Mouse (Mus musculus): ENCODE measurements around the gene Btnl10.

Btnl10 gene

DNA sequence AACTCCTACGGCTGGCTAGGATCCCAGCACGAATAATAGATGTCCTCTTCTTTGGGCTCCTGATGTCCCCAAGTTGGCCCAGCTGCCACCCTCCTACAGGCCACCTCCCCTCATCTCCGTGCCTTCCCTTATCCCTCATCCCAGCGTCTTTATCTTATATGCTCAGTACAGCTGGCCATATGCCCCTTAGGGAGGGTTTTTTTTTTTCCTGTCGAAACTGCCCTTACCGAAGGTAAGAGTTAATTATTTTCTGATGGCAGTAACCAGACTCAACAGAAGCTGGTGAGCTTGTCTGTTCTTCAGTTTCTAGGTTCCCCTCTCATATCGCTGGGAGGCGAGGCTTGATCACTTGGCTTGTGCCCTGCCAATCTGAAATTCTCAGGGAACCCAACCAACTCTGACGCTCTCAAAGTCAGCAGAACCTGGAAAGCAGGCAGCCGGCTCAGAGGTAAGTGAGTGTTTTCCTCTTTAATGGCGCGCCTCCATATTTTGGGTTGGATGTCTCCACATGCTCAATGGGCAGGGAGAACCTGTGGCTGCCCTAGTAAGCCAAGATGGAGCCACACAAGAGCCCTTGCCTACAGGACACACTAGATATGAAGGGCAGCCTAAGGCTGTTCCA lies at the start of gene Btnl10:
Gene Btnl10, plus strand, starts transcription at position 164 of the 622 bp plus-strand sequence.
- DNase-seq (ENCODE audit: low spot score in 2 of 2), result no peak

DNA sequence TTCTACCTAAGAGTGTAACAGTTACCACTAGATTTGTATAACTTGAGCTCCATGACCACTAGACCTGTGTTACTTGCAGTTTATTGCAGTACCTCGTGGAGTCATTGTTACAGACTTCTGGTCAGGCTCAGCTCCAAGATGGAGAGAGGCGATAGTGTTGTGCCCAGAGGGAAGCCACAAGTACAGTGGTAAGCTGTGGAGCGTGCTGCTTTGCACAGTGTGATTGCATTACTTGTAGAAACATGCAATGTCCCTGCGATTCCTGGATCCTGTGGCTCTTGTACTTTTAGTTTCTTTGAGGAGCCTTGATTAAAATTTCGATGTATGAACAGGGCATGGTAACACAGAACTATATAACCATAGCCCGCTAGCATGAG lies 49.8 kb upstream of the Btnl10 start:
- no peak for DNase-seq (ENCODE audit: low spot score in 2 of 2)

DNA sequence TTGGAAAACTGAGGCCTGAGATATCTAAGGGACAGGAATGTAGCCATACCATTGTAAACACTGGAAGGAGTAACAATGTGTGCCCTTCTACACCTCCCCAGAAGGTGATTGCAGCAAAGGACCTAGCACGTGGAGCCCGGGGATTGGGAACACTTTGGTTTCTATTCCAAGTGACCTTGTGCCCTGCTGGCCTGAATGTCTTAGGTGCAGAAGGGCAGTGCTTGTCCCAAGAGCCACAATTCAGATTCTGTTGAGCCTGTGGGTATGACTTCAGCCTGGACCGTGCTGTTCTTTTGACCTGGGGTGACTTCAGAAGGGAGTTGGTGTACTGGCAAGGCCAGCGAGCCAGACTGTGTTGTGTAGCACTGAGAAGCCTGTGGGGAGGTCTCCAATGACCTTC lies 46.7 kb upstream of the Btnl10 start:
- DNase-seq (ENCODE audit: low spot score in 2 of 2), result no peak

DNA sequence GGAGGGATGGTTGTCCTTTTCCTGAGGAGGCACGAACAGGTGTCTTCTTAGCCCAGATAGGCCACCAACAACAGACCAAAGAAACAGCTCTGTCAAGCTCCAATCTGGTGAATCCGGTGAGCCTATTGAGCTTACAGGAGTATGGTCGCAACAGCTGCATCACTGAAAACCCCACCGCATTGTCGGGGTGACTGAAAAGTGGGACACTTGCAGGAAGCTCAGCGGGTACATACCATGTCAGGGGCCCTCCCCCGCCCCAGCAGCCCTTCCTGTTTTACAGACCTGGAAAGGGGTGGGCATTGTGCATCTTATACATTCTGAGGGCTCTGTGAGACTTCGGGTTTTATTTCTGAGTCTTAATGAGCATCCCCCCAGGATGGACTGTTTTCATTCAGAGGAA lies 34.0 kb upstream of the Btnl10 start:
- no peak for DNase-seq (ENCODE audit: low spot score in 2 of 2)

DNA sequence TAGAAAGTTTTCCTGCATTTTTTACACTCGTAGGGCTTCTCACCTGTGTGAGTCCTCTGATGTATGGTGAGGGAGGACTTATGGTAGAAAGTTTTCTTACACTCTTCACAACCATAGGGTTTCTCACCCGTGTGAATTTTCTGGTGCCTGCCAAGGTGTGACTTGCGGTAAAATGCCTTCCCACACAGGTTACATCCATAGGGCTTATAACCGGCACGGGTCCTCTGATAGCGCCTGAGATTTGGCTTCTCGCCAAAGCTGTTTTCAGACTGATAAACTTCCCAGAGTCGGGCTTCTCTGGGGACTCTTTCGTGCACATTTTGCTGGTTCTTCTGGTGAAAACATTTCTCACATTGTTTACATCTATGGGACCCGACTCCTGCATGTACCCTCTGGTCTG lies 27.2 kb upstream of the Btnl10 start:
- DNase-seq (ENCODE audit: low spot score in 2 of 2), result no peak

DNA sequence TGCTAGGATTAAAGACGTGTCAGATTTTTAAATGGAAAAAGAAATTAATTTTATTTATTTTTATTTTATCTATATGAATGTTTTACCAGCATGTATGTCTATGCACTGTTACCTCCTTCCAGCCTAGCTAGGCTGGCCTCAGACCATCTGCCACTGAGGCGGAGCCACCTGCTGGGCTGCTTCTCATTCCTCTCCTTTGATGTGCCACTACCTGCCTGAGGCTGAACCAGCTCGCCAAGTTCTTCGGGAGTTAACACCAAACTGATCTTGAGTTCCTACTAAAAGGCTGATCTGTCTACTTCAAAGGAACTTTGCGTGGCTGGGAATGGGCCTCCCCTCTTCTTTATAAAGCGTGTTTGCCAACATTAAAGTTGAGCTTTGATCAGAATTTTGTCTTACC lies 23.3 kb upstream of the Btnl10 start:
- no peak for DNase-seq (ENCODE audit: low spot score in 2 of 2)

DNA sequence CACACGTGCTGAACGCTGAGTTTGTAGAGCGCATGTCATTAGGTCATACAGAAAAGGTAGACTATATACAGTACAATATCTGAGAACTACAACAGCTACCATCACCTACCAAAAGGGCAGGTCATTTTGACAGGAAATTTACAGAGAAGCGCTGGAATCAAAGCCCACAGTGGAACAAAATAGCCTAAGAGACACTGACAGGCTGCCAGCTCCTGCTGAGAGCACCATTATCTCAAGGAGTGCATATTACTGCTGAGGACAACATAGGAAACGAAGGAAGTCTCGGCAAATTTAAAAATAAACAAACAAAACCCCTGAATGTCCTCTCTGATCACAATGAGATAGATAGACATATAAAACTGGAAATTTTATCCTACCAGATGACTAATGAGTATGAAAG lies 20.2 kb upstream of the Btnl10 start:
- DNase-seq (ENCODE audit: low spot score in 2 of 2), result no peak

DNA sequence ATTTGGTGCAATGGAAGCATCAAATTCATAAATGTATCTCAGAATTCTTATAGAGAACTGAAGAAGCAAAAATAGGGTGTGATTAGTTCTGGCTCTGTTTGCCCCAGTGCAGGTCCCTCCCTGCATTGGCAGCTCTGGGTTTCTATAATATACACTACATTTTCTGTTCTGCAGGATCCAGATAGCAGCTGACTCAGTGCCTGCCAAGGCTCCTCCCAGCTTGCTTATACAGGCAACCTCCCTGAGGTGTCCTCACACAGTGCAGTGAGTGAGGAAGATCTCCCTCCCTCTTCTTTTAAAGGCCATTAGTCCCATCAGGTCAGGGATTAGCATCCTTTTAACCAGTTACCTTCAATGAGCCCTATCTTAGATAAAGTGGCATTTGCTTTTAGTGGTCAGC lies 16.6 kb upstream of the Btnl10 start:
- no peak for DNase-seq (ENCODE audit: low spot score in 2 of 2)

DNA sequence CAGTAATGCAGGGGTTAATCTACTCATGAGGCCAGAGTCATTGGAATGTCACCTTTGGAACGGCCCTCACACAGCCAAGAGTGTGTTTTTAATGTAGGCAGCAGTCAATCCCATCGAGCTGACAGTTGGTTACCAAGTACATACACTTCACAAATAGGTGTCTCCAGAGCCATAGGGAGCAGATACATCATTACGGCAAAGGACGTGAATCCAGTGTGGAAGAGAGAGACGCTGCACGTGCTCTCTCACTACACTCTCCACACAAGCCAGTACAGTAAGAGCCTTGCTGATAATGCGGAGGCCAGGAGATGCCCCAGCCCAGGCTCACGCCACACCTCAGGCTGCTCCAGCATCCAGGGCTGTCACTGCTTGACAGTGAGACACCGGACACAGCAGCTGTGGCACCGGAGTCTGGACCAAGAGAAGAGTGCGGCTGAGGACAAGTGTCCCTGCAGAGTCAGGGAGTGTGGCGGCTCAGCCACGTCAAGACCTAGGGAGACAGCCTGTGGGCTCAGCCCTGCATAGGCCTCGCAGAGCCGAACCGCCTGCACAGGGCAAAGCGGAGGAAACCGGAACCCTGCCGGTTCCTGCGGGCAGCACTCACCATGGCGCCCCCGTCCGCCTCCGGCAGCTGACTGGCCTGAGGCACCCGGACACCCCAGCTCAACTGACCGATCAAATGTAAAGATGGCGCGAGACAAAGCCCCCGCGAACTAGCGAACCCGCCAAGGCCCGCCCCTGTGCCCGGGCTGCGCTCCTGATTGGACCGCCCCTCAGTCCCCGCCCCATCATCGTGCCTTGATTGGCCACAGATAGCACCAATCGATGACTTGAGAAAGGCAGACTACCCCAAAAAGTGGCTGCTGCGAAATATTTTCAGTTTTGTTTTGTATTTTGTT lies 13.9 kb upstream of the Btnl10 start, which contains the start of gene Zfp39:
Gene Zfp39, minus strand, starts transcription at position 715 of the 899 bp plus-strand sequence.
- DNase-seq (ENCODE audit: low spot score in 2 of 2), result peak; percentile 97 to 98

DNA sequence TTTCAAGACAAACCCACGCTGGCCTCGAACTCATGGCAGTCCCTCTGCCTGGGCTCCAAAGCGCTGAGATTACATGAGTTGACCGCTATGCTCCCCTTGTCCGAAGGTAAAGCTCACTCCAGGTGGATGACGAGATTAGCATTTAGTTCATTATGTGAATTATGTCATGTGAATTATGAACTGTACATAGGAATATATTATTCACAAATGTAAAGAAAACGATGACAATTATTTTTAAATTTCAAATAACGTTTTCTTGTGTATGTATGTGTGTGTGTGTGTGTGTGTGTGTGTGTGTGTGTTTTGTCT lies 13.3 kb upstream of the Btnl10 start:
- DNase-seq (ENCODE audit: low spot score in 2 of 2), result no peak

DNA sequence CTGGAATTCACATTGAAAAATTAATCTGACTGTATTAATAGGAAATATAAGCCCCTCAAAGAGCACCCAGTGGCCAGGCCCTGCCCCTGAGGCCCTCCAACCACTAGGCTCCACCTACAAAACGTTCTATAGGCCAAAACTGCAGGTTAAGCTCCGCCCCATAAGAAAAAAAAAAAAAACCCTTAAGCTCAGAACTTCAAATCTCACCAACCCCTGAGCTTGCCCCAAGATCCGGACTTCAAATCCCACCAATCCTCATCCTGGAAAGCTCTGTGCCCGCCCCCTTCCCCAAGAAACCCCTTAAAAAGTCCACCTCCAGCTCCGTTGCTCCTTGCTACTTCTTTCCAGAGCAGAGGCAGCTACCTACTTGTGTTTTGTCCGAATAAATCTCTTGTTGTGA lies 12.9 kb upstream of the Btnl10 start:
- DNase-seq (ENCODE audit: low spot score in 2 of 2), result peak in 1 of 2 experiments; percentile 30

DNA sequence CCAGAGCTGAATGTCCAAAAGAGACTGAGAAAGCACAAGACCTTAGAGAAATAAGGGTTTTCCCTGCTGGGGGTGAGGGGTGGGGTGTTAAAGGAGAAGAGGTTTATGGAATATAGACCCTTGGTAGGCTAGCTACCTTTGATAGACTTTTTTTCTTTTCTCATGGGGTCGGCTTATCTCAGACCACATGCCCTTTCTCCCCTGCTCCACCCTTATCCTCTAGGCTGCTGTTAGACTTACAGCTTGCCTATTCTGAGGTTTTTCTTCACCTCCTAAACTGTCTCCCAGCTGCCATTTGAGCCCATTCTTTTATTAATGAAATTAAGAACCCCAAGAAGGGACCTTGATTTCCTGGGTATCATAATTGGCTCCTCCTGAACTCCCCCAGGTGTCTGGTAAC lies 3.9 kb upstream of the Btnl10 start:
- DNase-seq (ENCODE audit: low spot score in 2 of 2), result no peak

DNA sequence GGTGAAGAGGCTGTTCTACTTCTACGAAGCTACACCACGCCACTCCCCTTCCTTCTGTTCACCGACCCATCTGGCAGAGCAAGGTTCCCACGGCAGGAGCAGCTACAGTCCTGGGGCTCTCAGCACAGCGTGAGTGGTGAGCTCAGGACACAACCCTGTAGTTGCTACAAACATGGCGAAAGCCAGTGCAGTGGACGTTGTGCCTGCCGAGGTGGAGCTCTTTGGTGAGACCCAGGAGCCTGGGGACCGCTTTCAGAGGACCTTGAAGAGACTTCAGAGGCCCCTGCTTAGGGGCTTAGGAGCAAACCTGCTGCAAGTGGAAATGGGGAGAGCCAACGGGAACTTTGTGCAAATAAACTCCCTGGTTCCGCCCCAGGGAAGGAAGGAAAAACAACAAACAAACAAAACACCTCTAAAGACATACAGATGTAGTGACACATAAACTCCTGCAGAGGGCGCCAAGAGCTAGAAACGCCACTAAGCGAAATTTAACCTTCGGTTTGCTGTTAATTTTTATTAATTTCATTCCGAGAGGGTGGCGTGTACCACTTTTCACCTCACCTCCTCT lies 3.2 kb upstream of the Btnl10 start:
- no peak for DNase-seq (ENCODE audit: low spot score in 2 of 2)

DNA sequence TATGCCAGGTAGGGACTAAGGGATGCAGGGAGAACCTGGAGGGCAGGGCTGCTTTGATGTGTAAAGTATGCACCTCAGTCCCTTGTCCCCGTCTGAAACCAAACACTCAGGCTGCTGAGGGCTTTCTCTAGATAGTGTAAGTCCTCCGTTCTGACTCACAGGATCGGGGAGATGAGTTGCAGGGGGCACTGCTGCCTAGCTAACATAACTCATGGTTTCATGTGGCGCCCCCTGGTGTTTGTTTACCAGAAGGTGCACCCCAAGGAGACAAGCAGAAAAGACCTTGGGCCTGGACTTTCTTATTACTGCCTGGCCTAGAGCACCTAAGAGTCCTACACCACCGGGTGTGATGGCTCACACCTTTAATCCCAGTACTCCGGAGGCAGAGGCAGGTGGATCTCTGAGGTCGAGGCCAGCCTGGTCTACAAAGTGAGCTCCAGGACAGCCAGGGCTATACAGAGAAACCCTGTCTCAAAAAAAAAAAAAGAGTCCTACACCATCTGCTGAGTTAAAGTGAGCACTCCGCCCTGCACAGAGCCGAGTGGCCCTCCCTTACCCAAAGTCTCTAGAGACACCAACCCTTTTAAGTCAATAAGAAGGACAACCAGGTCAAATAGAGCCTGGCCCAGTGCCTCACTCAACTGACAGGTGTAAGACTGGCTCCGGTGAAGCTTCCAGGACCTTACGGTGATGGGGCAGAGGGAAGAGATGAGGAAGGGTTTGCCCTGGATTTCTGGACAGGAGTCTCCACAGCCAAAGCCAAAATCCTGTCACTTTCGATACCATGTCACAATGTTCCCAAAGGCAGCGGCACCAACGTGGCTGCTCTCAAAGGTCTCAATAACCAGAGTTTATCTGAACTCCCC lies 596 bp upstream of the Btnl10 start:
- no peak for DNase-seq (ENCODE audit: low spot score in 2 of 2)

DNA sequence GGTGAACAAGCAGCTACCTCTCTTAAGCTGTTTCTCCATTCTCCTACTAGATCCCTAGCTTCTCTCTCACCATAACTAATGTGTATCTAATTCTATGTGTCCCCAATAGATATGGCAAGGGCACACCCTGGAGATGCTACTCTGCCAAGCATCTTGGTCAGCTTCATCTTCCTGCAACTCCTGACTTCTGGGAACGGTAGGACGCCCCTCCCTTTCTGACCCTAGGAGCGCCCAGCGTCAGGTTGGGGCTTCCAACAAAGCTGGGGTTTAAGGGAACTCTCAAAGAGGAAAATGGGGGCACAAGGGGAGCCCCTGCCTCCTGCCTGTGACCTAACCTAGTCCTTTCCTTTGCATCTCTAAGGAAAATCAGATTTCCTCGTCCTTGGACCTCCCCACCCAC lies 1.1 kb downstream of the Btnl10 start:
- no peak for DNase-seq (ENCODE audit: low spot score in 2 of 2)

DNA sequence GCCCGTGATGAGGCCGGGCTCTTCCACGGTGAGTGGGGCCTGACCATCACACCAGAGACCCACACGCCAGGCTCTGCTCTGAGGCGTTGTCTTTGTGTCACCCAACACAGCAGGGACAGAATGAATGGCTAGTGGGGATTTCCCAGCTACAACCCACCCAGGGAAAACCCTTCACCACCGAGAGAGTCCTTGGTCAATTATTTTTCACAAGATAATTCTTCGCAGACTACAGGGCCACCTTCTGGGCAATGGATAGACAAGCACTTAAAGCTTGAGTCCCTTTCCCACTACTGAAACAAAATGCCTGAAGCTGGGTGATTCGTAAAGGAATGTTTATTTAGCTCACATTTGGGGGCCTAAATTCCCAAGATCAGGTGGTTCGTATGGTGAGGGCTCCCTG lies 4.7 kb downstream of the Btnl10 start:
- no peak for DNase-seq (ENCODE audit: low spot score in 2 of 2)

DNA sequence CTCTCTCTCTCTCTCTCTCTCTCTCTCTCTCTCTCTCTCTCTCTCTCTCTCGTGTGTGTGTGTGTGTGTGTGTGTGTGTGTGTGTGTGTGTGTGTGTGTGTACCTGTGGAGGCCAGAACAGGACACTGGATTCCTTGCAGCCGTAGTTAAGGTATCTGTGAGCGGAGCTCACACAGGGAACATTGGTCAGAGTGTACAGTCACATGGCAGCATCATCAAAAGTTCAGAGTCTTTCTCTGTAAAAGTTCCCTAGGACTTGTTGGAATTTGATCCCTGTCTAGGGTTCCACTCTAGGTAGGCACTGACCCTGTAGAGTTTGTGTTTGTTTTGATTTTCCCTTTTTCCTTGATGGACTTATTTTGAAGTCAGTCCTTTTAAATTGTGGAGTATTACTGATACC lies 8.9 kb downstream of the Btnl10 start:
- no peak for DNase-seq (ENCODE audit: low spot score in 2 of 2)

DNA sequence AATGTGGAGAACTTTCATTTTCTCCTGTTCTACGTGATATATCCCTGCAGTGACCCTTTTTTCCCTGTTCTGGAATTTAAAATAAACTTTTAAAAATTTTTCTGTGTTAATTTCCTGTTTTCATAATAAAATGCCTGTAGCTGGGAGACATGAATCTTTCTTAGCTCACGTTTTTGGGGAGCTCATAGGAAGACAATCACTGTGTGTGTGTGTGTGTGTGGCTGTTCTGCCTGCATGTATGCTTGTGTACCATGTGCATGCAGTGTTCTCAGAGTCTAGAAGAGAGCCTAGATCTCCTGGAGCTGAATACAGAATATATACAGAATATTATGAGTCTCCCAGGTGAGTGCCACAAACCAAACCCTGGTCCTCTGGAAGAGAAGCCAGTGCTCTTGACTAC lies 9.3 kb downstream of the Btnl10 start:
- no peak for DNase-seq (ENCODE audit: low spot score in 2 of 2)

DNA sequence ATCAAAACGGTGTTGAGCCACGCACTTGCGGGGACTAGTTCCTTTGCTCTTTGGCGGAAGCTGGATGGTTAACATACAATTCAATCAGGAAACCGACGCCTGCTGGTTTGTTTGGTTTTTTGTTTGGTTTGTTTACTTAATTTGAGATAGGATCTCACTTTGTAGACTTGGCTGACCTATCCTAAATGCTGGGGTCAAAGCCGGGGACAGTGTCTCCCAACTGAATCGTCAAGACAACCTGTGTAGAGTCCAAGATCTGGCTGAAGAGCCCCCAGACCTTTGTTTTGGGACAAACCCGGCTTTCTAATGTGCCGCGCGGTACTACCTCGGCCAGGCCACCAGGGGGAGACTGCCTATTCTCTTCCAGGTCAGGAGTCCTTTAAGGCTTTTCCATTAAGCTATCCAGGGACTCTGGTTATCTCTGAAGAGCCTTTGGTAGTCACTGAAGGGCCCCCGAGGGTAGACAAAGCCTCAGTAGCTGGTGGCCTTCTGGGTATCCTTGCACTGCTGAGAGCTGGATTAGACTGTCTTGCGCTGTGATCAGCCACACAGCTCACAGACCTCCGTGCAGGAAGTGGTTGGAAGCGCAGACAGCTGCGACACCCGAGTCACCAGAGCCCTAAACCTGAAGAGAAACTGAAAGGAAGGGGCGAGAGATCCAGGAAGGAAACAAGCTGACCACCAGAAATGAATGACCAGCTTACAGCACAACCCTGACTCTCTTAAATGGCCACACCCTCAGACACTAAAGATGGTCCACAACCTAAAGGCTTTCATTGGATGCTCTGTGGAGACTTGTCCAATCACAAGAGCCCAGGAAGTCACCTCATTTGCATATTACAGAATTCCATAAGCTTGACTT lies 10.3 kb downstream of the Btnl10 start:
- peak; percentile 59 to 79 for DNase-seq (ENCODE audit: low spot score in 2 of 2)

DNA sequence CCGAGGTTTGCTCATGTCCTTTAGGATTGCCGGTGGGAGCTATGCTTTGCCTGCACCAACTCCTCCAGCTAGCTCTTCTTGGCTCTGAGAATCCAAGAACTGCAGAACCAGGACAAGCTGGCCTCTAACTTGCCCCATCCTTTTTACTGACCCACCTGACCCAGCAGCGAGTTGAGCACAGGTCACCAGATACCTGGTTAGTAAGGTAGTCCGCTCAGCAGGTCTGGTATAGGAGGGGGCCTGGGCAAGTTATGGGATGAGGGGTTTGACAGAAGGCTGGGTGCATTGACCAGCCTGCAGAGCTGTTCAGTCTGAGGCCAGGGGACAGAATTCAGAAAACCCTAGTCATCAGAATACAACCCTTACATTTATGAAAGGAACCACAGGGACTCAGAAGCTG lies 11.3 kb downstream of the Btnl10 start:
- DNase-seq (ENCODE audit: low spot score in 2 of 2), result no peak

DNA sequence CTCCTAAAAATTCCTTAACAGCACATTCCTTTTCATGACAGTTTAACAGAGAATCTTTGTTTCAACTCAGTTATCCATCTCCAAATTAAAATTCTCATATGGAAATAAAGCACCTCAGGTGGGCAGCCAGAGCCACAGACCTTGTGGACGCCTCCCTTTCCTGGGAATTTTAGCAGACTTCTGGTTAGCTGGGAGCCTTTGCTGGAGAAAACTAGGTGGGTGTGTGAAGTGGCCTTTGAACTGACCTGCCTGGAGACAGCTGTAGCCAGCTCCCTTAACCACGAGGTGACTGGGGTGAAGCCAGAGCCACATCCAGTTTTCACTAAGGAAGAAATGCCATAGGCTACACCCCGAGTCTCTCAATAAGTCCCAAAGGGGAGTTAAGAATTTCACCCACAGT lies 11.9 kb downstream of the Btnl10 start:
- DNase-seq (ENCODE audit: low spot score in 2 of 2), result no peak
